ENCODE assay signal across 20 mouse cellular contexts in the genomic region with DNA sequence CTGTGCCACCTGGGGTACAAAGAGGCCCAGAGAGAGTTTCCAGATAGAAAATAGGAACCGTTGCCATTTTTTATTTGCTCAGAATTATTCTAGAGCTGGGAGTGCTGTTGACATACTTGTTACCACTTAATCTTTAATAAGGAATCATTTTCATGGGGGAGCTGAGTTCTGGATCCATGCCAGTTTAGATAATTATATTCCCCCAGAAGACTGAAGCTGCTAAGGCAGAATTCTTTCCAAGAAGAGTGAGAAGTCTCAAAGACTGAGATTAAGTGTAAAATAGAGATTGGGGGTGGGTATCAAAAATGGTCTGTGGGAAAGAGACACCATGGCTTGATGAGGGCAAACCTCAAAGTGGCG.
DNase-seq lines count a peak whose midpoint lies in the region; ATAC-seq and TF ChIP-seq lines count a peak whose summit lies in the region.
"Had no signal": no experiment of that assay in that cellular context is flagged by ENCODE, and none has a peak within 500 bp of the region (broad histone marks: within the 10 kb centered on the region; RNA-seq: fewer than 3 reads in every experiment).

No protein-coding gene starts in this region.

- ATAC-seq in lung, embryonic 14.5 days (ENCODE audit: insufficient read depth), result peak; percentile 21; the same call in 1 of the 2 replicates
- ATAC-seq in forebrain, embryonic 12.5 days (ENCODE audit: low FRiP score), result peak; percentile 3; the same call in 1 of the 2 replicates
- 0 out of 2 replicates have a peak, but pooled peaks have one; percentile 15 for ATAC-seq in hindbrain, postnatal 0 days
- ATAC-seq: lung, postnatal 0 days had no signal

- no peaks in the 10 kb centered on the region for H3K27me3 ChIP-seq in cerebellum, adult 2 months (ENCODE audit: control insufficient read depth, insufficient read depth, low read length)
- no peaks in the 10 kb centered on the region for H3K27me3 ChIP-seq in lung, embryonic 14.5 days (ENCODE audit: insufficient read depth, low read length)
- no peaks in the 10 kb centered on the region for H3K27me3 ChIP-seq in forebrain, embryonic 12.5 days
- H3K27me3 ChIP-seq in hindbrain, postnatal 0 days (ENCODE audit: insufficient read depth, low read length), result no peaks in the 10 kb centered on the region
- H3K27me3 ChIP-seq: CH12.LX; heart, embryonic 13.5 days; limb, embryonic 15.5 days; liver, embryonic 15.5 days; neural tube, embryonic 12.5 days; stomach, embryonic 15.5 days had no signal

- H3K9ac ChIP-seq in lung, embryonic 14.5 days, result no peak overlapping the region
- H3K9ac ChIP-seq in forebrain, embryonic 12.5 days, result no peak overlapping the region
- H3K9ac ChIP-seq in hindbrain, postnatal 0 days (replicated peaks; ENCODE audit: low read length), result no peak overlapping the region
- H3K9ac ChIP-seq: heart, embryonic 13.5 days; limb, embryonic 15.5 days; liver, embryonic 15.5 days; neural tube, embryonic 12.5 days; stomach, embryonic 15.5 days had no signal

- 29% methylated on average over 2 of the region's 2 CpGs for WGBS in cerebellum, adult 2 months
- 58% methylated on average over 2 of the region's 2 CpGs for WGBS in lung, embryonic 14.5 days
- WGBS in forebrain, embryonic 12.5 days, result 62% methylated on average over 2 of the region's 2 CpGs
- 46% methylated on average over 2 of the region's 2 CpGs for WGBS in hindbrain, postnatal 0 days

- DNase-seq in cerebellum, adult 2 months, result no peak
- DNase-seq in cerebellum, adult 11 months, result no peak
- peak; percentile 27 for DNase-seq in lung, embryonic 14.5 days
- no peak for DNase-seq in lung, postnatal 36 days
- no peak for DNase-seq in hindbrain, postnatal 0 days (ENCODE audit: low spot score)
- DNase-seq in embryo, embryonic 10 days (ENCODE audit: low spot score), result no peak
- DNase-seq in adrenal gland, adult 2 months, result no peak
- DNase-seq: gastrocnemius, postnatal 10 days; kidney, adult 8-10 months; thymus, adult 2 months had no signal

- H3K4me3 ChIP-seq in cerebellum, adult 2 months (replicated peaks; ENCODE audit: insufficient read depth, low read depth, low read length), result no peak overlapping the region
- no peak overlapping the region for H3K4me3 ChIP-seq in lung, embryonic 14.5 days (ENCODE audit: low read depth, low read length)
- H3K4me3 ChIP-seq in forebrain, embryonic 12.5 days (replicated peaks), result no peak overlapping the region
- H3K4me3 ChIP-seq in hindbrain, postnatal 0 days (ENCODE audit: low read length), result no peak overlapping the region
- H3K4me3 ChIP-seq: erythroblast, embryonic 14.5 days; heart, embryonic 13.5 days; layer of hippocampus, adult 2 months; limb, embryonic 15.5 days; liver, embryonic 15.5 days; neural tube, embryonic 12.5 days; stomach, embryonic 15.5 days had no signal

- peak overlapping the region; percentile 51; the same call in 1 of the 2 replicates for H3K27ac ChIP-seq in cerebellum, adult 2 months (ENCODE audit: insufficient read depth, low read length)
- H3K27ac ChIP-seq in lung, embryonic 14.5 days (ENCODE audit: low read depth), result no peak overlapping the region
- 0 out of 2 replicates have a peak overlapping the region, but pooled peaks have one; percentile 19 for H3K27ac ChIP-seq in forebrain, embryonic 12.5 days
- 0 out of 2 replicates have a peak overlapping the region, but pooled peaks have one; percentile 2 for H3K27ac ChIP-seq in hindbrain, postnatal 0 days
- H3K27ac ChIP-seq: heart, embryonic 13.5 days; layer of hippocampus, adult 2 months; limb, embryonic 15.5 days; liver, embryonic 15.5 days; neural tube, embryonic 12.5 days; stomach, embryonic 15.5 days had no signal

- no peaks in the 10 kb centered on the region for H3K36me3 ChIP-seq in lung, embryonic 14.5 days (ENCODE audit: insufficient read depth)
- H3K36me3 ChIP-seq in forebrain, embryonic 12.5 days (replicated peaks), result no peaks in the 10 kb centered on the region
- no peaks in the 10 kb centered on the region for H3K36me3 ChIP-seq in hindbrain, postnatal 0 days (ENCODE audit: insufficient read depth, low read length)
- H3K36me3 ChIP-seq: heart, embryonic 13.5 days; limb, embryonic 15.5 days; liver, embryonic 15.5 days; neural tube, embryonic 12.5 days; stomach, embryonic 15.5 days had no signal

- no peak for TF ChIP-seq POLR2A in cerebellum, adult 2 months (IDR thresholded peaks at IDR 0.05; ENCODE audit: borderline replicate concordance, insufficient read depth, low read length)

- peaks cover 7% of the 10 kb centered on the region; the same call in 1 of the 2 replicates for H3K4me1 ChIP-seq in cerebellum, adult 2 months (ENCODE audit: control insufficient read depth, insufficient read depth, low read length)
- no peaks in the 10 kb centered on the region for H3K4me1 ChIP-seq in lung, embryonic 14.5 days (ENCODE audit: insufficient read depth)
- peaks cover 3% of the 10 kb centered on the region; the same call in 1 of the 2 replicates for H3K4me1 ChIP-seq in forebrain, embryonic 12.5 days
- no peaks in the 10 kb centered on the region; the same call in 1 of the 2 replicates for H3K4me1 ChIP-seq in hindbrain, postnatal 0 days (ENCODE audit: insufficient read depth, low read length)
- H3K4me1 ChIP-seq: limb, embryonic 15.5 days; liver, embryonic 15.5 days; neural tube, embryonic 12.5 days; stomach, embryonic 15.5 days had no signal

- no peak overlapping the region for H3K4me2 ChIP-seq in lung, embryonic 14.5 days
- no peak overlapping the region for H3K4me2 ChIP-seq in forebrain, embryonic 12.5 days
- H3K4me2 ChIP-seq in hindbrain, postnatal 0 days (ENCODE audit: low read depth, low read length), result no peak overlapping the region
- H3K4me2 ChIP-seq: heart, embryonic 13.5 days; limb, embryonic 15.5 days; liver, embryonic 15.5 days; neural tube, embryonic 12.5 days; stomach, embryonic 15.5 days had no signal

- H3K9me3 ChIP-seq in lung, embryonic 14.5 days (ENCODE audit: low read depth, low read length), result no peaks in the 10 kb centered on the region
- H3K9me3 ChIP-seq in forebrain, embryonic 12.5 days, result no peaks in the 10 kb centered on the region
- no peaks in the 10 kb centered on the region for H3K9me3 ChIP-seq in hindbrain, postnatal 0 days (ENCODE audit: low read length)
- H3K9me3 ChIP-seq: heart, embryonic 13.5 days; limb, embryonic 15.5 days; liver, embryonic 15.5 days; neural tube, embryonic 12.5 days; stomach, embryonic 15.5 days had no signal

- TF ChIP-seq CTCF in cerebellum, adult 2 months (IDR thresholded peaks at IDR 0.05; ENCODE audit: borderline replicate concordance, insufficient read depth, low read depth, low read length), result no peak
- TF ChIP-seq CTCF in lung, embryonic 14.5 days (IDR thresholded peaks at IDR 0.05; ENCODE audit: low read depth), result no peak
- no peak for TF ChIP-seq CTCF in hindbrain, postnatal 0 days (IDR thresholded peaks at IDR 0.05; ENCODE audit: low read depth)
